Mouse (Mus musculus): ENCODE results near the gene Trim31. TPM values are rescaled to one million over a fixed set of nuclear protein-coding genes. Genes with fewer than 3 reads are reported as not detected.

The Trim31 gene
- total and polyA plus RNA-seq, 3 experiments: not detected

- no peaks in the 10 kb centered on the region for H3K79me2 ChIP-seq (ENCODE audit: control insufficient read depth, insufficient read depth, low read length, poor library complexity)
- no peak overlapping the region for H3K4me3 ChIP-seq (ENCODE audit: control insufficient read depth in 1 of 2, insufficient read depth in 1 of 2, low read depth in 2 of 2, low read length in 2 of 2)
- H3K27ac ChIP-seq (ENCODE audit: control insufficient read depth, low read depth, low read length): no peak overlapping the region
- peaks cover 0 to 14% of the 10 kb centered on the region in 2 experiments; a peak in 2 of 4 replicates for H3K36me3 ChIP-seq (ENCODE audit: control insufficient read depth in 1 of 2, insufficient read depth in 2 of 2, low read length in 2 of 2)
- H3K9ac ChIP-seq (ENCODE audit: control insufficient read depth, low read depth, low read length, poor library complexity, severe bottlenecking): no peak overlapping the region
- TF ChIP-seq USF1 (IDR thresholded peaks at IDR 0.05; ENCODE audit: low read depth, low read length): no peak
- TF ChIP-seq TCF12 (IDR thresholded peaks at IDR 0.05; ENCODE audit: low read depth, low read length): no peak
- no peak for TF ChIP-seq UBTF (IDR thresholded peaks at IDR 0.05; ENCODE audit: borderline replicate concordance, insufficient read depth, low read depth, low read length)
- TF ChIP-seq RAD21 (IDR thresholded peaks at IDR 0.05; ENCODE audit: low read depth, low read length): peak; percentile 75
- no peak for TF ChIP-seq TBP (IDR thresholded peaks at IDR 0.05; ENCODE audit: low read depth, low read length)
- no peak for TF ChIP-seq MAFK (IDR thresholded peaks at IDR 0.05; ENCODE audit: borderline replicate concordance, low read depth, low read length)
- no peak for TF ChIP-seq POLR2AphosphoS5 (IDR thresholded peaks at IDR 0.05; ENCODE audit: borderline replicate concordance, low read depth, low read length)
- no peak for TF ChIP-seq ETS1 (IDR thresholded peaks at IDR 0.05; ENCODE audit: low read depth, low read length)
- TF ChIP-seq TAL1 (IDR thresholded peaks at IDR 0.05; ENCODE audit: low read length): no peak
- TF ChIP-seq ZMIZ1 (IDR thresholded peaks at IDR 0.05; ENCODE audit: low read depth, low read length): no peak
- no peak for TF ChIP-seq MXI1 (IDR thresholded peaks at IDR 0.05; ENCODE audit: low read depth, low read length)
- TF ChIP-seq MYB (IDR thresholded peaks at IDR 0.05; ENCODE audit: low read depth, low read length): no peak
- TF ChIP-seq NRF1 (IDR thresholded peaks at IDR 0.05; ENCODE audit: insufficient read depth, low read depth, low read length, poor library complexity, severe bottlenecking): no peak
- no peak for TF ChIP-seq BHLHE40 (IDR thresholded peaks at IDR 0.05; ENCODE audit: borderline replicate concordance, low read depth, low read length)
- TF ChIP-seq MEF2A (IDR thresholded peaks at IDR 0.05; ENCODE audit: extremely low read depth, insufficient replicate concordance, low read depth, low read length, poor library complexity, severe bottlenecking): no peak
- TF ChIP-seq CHD2 (IDR thresholded peaks at IDR 0.05; ENCODE audit: low read length): no peak
- TF ChIP-seq MYC (IDR thresholded peaks at IDR 0.05; ENCODE audit: low read depth, low read length): no peak
- peak; percentile 50 for TF ChIP-seq ZC3H11A (IDR thresholded peaks at IDR 0.05; ENCODE audit: low read depth, low read length)
- no peak for TF ChIP-seq MAX (IDR thresholded peaks at IDR 0.05; ENCODE audit: low read length)
- TF ChIP-seq GATA1 (IDR thresholded peaks at IDR 0.05; ENCODE audit: low read depth, low read length): no peak
- no peak for TF ChIP-seq ZNF384 (IDR thresholded peaks at IDR 0.05; ENCODE audit: low read depth, low read length)
- no peak for TF ChIP-seq POLR2A (IDR thresholded peaks at IDR 0.05; ENCODE audit: control insufficient read depth in 1 of 2, insufficient read depth in 1 of 2, low read depth in 1 of 2, low read length in 2 of 2, poor library complexity in 1 of 2)
- TF ChIP-seq MAZ (IDR thresholded peaks at IDR 0.05; ENCODE audit: low read depth, low read length): no peak
- no peak for TF ChIP-seq CHD1 (IDR thresholded peaks at IDR 0.05; ENCODE audit: low read depth, low read length)
- no peak for TF ChIP-seq GABPA (IDR thresholded peaks at IDR 0.05; ENCODE audit: low read depth, low read length)
- TF ChIP-seq ELF1 (IDR thresholded peaks at IDR 0.05; ENCODE audit: low read depth, low read length): no peak
- no peak for TF ChIP-seq RCOR1 (IDR thresholded peaks at IDR 0.05; ENCODE audit: low read depth, low read length)
- no peak for TF ChIP-seq USF2 (IDR thresholded peaks at IDR 0.05; ENCODE audit: borderline replicate concordance in 1 of 2, insufficient read depth in 1 of 2, low read depth in 1 of 2, low read length in 2 of 2)
- TF ChIP-seq JUND (IDR thresholded peaks at IDR 0.05; ENCODE audit: low read depth, low read length): peak; percentile 86
- TF ChIP-seq POLR2AphosphoS2 (IDR thresholded peaks at IDR 0.05; ENCODE audit: low read length): no peak
- no peak for TF ChIP-seq HCFC1 (IDR thresholded peaks at IDR 0.05; ENCODE audit: low read depth, low read length)
- TF ChIP-seq NELFE (IDR thresholded peaks at IDR 0.05; ENCODE audit: low read depth, low read length): no peak
- no peak for TF ChIP-seq SIN3A (IDR thresholded peaks at IDR 0.05; ENCODE audit: low read length)
- TF ChIP-seq CTCF (IDR thresholded peaks at IDR 0.05 in 2 of 3, conservative IDR thresholded peaks at IDR 0.05 in 1 of 3; ENCODE audit: control insufficient read depth in 1 of 3, insufficient read depth in 1 of 3, low read depth in 2 of 3, low read length in 3 of 3, poor library complexity in 1 of 3, severe bottlenecking in 1 of 3): peak; percentile 61 to 81 (median 64)
- TF ChIP-seq SMC3 (IDR thresholded peaks at IDR 0.05; ENCODE audit: low read depth, low read length): peak; percentile 66
- no peak for TF ChIP-seq EP300 (IDR thresholded peaks at IDR 0.05; ENCODE audit: low read depth in 1 of 2, low read length in 2 of 2)
- TF ChIP-seq E2F4 (IDR thresholded peaks at IDR 0.05; ENCODE audit: borderline replicate concordance, low read depth, low read length): no peak
- no peak for TF ChIP-seq ZKSCAN1 (IDR thresholded peaks at IDR 0.05; ENCODE audit: low read depth, low read length)
- H3K27me3 ChIP-seq (ENCODE audit: control insufficient read depth in 1 of 2, insufficient read depth in 2 of 2, low read length in 2 of 2): peaks cover 0 to 1% of the 10 kb centered on the region in 2 experiments; a peak in 3 of 4 replicates
- peak; percentile 76 for DNase-seq (ENCODE audit: low read depth, low spot score)
- no peaks in the 10 kb centered on the region for H3K9me3 ChIP-seq (replicated peaks; ENCODE audit: insufficient read depth, low read length)
- peaks cover 0 to 12% of the 10 kb centered on the region in 2 experiments; a peak in 2 of 4 replicates for H3K4me1 ChIP-seq (ENCODE audit: control insufficient read depth in 1 of 2, insufficient read depth in 2 of 2, low read length in 2 of 2)
Measured at GRCm38 (mm10) chr17:36892362-36892761, 5.6 kb upstream of the Trim31 start.

All from MEL (cell line).